Mouse (Mus musculus) liver, embryonic 14.5 days (tissue): ENCODE measurements around the gene Spon1.

Source experiments
- CTCF ChIP-seq: IDR thresholded peaks from 2 replicates; pipeline ENCODE4 v1.5.1; 2016; ENCODE audit warnings: antibody characterized with exemption, low read depth, control low read depth
- EP300 ChIP-seq: IDR thresholded peaks from 2 replicates; pipeline ENCODE4 v1.6.1; 2016; ENCODE audit warnings: antibody characterized with exemption, low read depth

- no peak for TF ChIP-seq CTCF
- no peak for TF ChIP-seq EP300
Observed at GRCm38 (mm10) chr7:113739181-113739580, 26.6 kb upstream of the Spon1 start.
